Mouse (Mus musculus) midbrain, embryonic 14.5 days (tissue): ENCODE data around the gene Zfyve9. TPM values are rescaled to one million over a fixed set of nuclear protein-coding genes. Genes with fewer than 3 reads are reported as not detected.
A peak's percentile ranks its signal among the peaks of the same experiment; 100 is the strongest.

ENCODE experiments used
- ATAC-seq: fragments of 200-750 bp; cut with Nextera tagmentation; 2 replicates; pipeline ENCODE4 v1.8.0; 2017; ENCODE audit warnings: moderate number of reproducible peaks, moderate library complexity; ENCODE audit not compliant: low FRiP score, low TSS enrichment
- DNase-seq: peaks from one replicate; pipeline ENCODE4 v3.0.0-alpha.2; 2015
- H3K27ac ChIP-seq: fragments of 300-500 bp; sonication (generic); replicated peaks from 2 replicates; pipeline ENCODE4 v1.5.1; 2014; ENCODE audit warnings: mild to moderate bottlenecking, low read depth, low read length, moderate library complexity
- H3K27me3 ChIP-seq: fragments of 300-500 bp; sonication (generic); 2 replicates; pipeline ENCODE4 v1.6.1; 2014; ENCODE audit warnings: low read length, control low read depth, mixed read lengths; ENCODE audit not compliant: control insufficient read depth, insufficient read depth
- H3K36me3 ChIP-seq: fragments of 300-500 bp; sonication (generic); 2 replicates; pipeline ENCODE4 v1.6.1; 2014; ENCODE audit warnings: low read length, control low read depth; ENCODE audit not compliant: control insufficient read depth, insufficient read depth
- H3K4me1 ChIP-seq: fragments of 300-500 bp; sonication (generic); 2 replicates; pipeline ENCODE4 v1.6.1; 2014; ENCODE audit warnings: mild to moderate bottlenecking, antibody characterized with exemption, low read length, control low read depth; ENCODE audit not compliant: control insufficient read depth, insufficient read depth
- H3K4me2 ChIP-seq: fragments of 300-500 bp; sonication (generic); 2 replicates; pipeline ENCODE4 v1.6.1; 2014; ENCODE audit warnings: mild to moderate bottlenecking, low read length, moderate library complexity
- H3K4me3 ChIP-seq: fragments of 300-500 bp; sonication (generic); replicated peaks from 2 replicates; pipeline ENCODE4 v1.5.1; 2014; ENCODE audit warnings: low read depth, low read length
- H3K9ac ChIP-seq: fragments of 300-500 bp; sonication (generic); replicated peaks from 2 replicates; pipeline ENCODE4 v1.6.1; 2014; ENCODE audit warnings: mild to moderate bottlenecking, low read length, moderate library complexity
- H3K9me3 ChIP-seq: fragments of 300-500 bp; sonication (generic); 2 replicates; pipeline ENCODE4 v1.6.1; 2016; ENCODE audit warnings: low read length, control low read depth, mixed read lengths; ENCODE audit not compliant: control insufficient read depth
- WGBS: fragments of 180-500 bp; shearing (Covaris S2); extraction: QIAGEN DNeasy Blood & Tissue Kit; methylation state at CpG from one replicate; pipeline ENCODE4 v1.1.7; 2014; 5-methylcytosine and 5-hydroxymethylcytosine counted together
- polyA plus RNA-seq: library from polyadenylated mRNA; unstranded; fragments of >200 nt; fragmentation: Nextera tagmentation; extraction: Ambion mirVana; gene quantifications from 2 replicates; pipeline ENCODE4 v1.2.1, GENCODE M21; 2014

The Zfyve9 gene
- 7.9 and 13.6 TPM in 2 replicates for polyA plus RNA-seq

GRCm38 (mm10) chr4:108780057-108780863, at the start of gene Zfyve9:
TSS of gene Zfyve9 (minus strand) at chr4:108780798.
- Histone ChIP-seq H3K36me3 (no peaks in the 10 kb centered on the region), H3K27me3 (no peaks in the 10 kb centered on the region), H3K9me3 (no peaks in the 10 kb centered on the region), H3K27ac (peak within 1 kb of the TSS; percentile 97), H3K4me1 (0 out of 2 replicates have a peak, but pooled peaks cover 8% of the 10 kb centered on the region), H3K4me3 (peak within 1 kb of the TSS; percentile 86), H3K4me2 (peak within 1 kb of the TSS; percentile 68), H3K9ac (peak within 1 kb of the TSS; percentile 98)
- under 1% methylated on average over 111 of the region's 111 CpGs for WGBS
- peak; percentile 91 for ATAC-seq
- DNase-seq, result peak; percentile 92

GRCm38 (mm10) chr4:108826643-108827042, 46.0 kb upstream of the Zfyve9 start:
- peaks cover 72% of the 10 kb centered on the region for H3K36me3 ChIP-seq
- H3K9me3 ChIP-seq, result no peaks in the 10 kb centered on the region
- H3K27me3 ChIP-seq, result no peaks in the 10 kb centered on the region
- H3K4me3 ChIP-seq, result no peak overlapping the region
- H3K27ac ChIP-seq, result no peak overlapping the region
- DNase-seq, result no peak
- H3K9ac ChIP-seq, result no peak overlapping the region
- ATAC-seq, result no peak
- WGBS, result 94% methylated on average over 2 of the region's 2 CpGs
- H3K4me2 ChIP-seq, result no peak overlapping the region
- H3K4me1 ChIP-seq, result peaks cover 10% of the 10 kb centered on the region

DNA sequence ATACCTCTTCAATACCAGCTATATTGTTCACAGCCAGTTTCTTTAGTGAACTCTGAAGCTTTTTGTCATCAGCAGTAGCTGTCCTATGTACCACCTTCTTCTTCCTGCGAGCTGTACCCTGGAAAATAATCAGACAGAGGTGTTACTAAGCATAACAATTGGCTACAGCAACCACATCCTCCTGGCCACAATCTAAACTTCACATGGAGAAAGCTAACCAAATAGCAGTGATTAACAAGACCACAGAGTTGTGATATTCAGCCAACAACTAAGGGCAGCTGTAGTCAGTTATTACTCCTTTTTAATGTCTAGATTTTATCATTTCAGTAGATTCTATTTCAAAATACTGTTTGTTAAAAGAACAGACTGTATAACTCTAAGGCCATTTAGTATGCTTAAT, 45.5 kb upstream of the Zfyve9 start:
- Histone ChIP-seq H3K9ac (no peak overlapping the region), H3K27me3 (no peaks in the 10 kb centered on the region), H3K36me3 (peaks cover 77% of the 10 kb centered on the region), H3K4me1 (peaks cover 5% of the 10 kb centered on the region), H3K9me3 (no peaks in the 10 kb centered on the region), H3K4me3 (no peak overlapping the region), H3K27ac (no peak overlapping the region), H3K4me2 (no peak overlapping the region)
- no peak for DNase-seq
- WGBS, result 96% methylated on average over 1 of the region's 1 CpGs
- ATAC-seq, result no peak

- DNase-seq, result no peak
- no peak overlapping the region for H3K9ac ChIP-seq
- 94% methylated on average over 3 of the region's 3 CpGs for WGBS
- peaks cover 81% of the 10 kb centered on the region for H3K36me3 ChIP-seq
- no peak overlapping the region for H3K4me2 ChIP-seq
- H3K4me1 ChIP-seq, result peaks cover under 1% of the 10 kb centered on the region; the same call in 1 of the 2 replicates
- no peaks in the 10 kb centered on the region for H3K27me3 ChIP-seq
- H3K9me3 ChIP-seq, result no peaks in the 10 kb centered on the region
- no peak overlapping the region for H3K4me3 ChIP-seq
- no peak for ATAC-seq
- H3K27ac ChIP-seq, result no peak overlapping the region
Observed at GRCm38 (mm10) chr4:108825677-108826076, 45.1 kb upstream of the Zfyve9 start.

DNA sequence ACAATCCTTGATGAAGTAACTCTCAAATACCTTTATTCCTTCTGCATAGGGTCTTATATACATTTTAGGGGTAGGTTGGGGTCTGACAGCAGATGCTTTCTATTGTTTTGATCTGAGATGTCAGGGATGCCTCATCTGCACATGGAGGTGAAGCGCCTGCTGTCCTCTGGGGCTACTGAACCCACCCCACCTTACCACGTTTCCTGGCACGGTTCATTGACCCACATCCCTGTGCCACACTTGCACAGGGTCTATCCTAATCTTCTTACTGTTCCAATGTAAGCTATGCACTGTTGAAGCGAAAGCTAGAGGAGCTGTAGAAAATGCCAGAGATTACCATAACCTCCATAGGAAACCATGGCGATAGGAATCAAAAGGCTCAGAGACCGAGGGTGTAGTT, 31.0 kb upstream of the Zfyve9 start:
- no peak for DNase-seq
- Histone ChIP-seq H3K36me3 (peaks cover 14% of the 10 kb centered on the region), H3K4me2 (no peak overlapping the region), H3K9ac (no peak overlapping the region), H3K4me1 (no peaks in the 10 kb centered on the region), H3K27ac (no peak overlapping the region), H3K9me3 (no peaks in the 10 kb centered on the region), H3K4me3 (no peak overlapping the region), H3K27me3 (no peaks in the 10 kb centered on the region)
- no peak for ATAC-seq
- WGBS, result 48% methylated on average over 6 of the region's 6 CpGs

DNA sequence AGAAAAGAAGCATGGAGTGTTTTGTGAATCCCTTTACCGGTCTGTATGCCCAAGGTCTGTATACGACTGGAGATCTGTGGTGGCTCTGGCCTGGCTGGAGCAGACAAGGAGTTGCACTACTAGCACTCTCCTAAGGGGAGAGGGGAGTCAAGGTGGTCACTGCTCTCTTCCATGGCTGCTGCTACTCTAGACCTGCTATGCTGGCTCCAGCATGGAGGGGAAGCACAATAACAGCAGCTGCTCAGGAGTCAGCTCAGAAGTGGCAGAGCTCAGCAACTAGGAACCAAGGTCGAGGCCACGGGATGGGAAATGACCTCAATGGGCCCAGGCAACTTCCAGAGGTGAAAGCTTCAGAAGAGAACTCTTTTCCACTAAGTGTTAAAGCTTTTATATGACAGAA, 30.5 kb upstream of the Zfyve9 start:
- DNase-seq, result peak; percentile 4
- Histone ChIP-seq H3K27ac (no peak overlapping the region), H3K4me2 (no peak overlapping the region), H3K27me3 (no peaks in the 10 kb centered on the region), H3K4me1 (no peaks in the 10 kb centered on the region), H3K36me3 (peaks cover 14% of the 10 kb centered on the region), H3K4me3 (no peak overlapping the region), H3K9ac (no peak overlapping the region), H3K9me3 (no peaks in the 10 kb centered on the region)
- no peak for ATAC-seq
- 71% methylated on average over 4 of the region's 4 CpGs for WGBS

- ATAC-seq (no peak), DNase-seq (no peak)
- no peak overlapping the region for H3K9ac ChIP-seq
- H3K27me3 ChIP-seq, result no peaks in the 10 kb centered on the region
- H3K4me3 ChIP-seq, result no peak overlapping the region
- H3K36me3 ChIP-seq, result no peaks in the 10 kb centered on the region
- WGBS, result 84% methylated on average over 2 of the region's 2 CpGs
- H3K4me1 ChIP-seq, result no peaks in the 10 kb centered on the region
- H3K27ac ChIP-seq, result no peak overlapping the region
- H3K9me3 ChIP-seq, result no peaks in the 10 kb centered on the region
- H3K4me2 ChIP-seq, result no peak overlapping the region
Observed at GRCm38 (mm10) chr4:108803535-108803934, 22.9 kb upstream of the Zfyve9 start.

GRCm38 (mm10) chr4:108798083-108798830, 17.7 kb upstream of the Zfyve9 start:
- H3K4me3 ChIP-seq, result no peak overlapping the region

More at GRCm38 (mm10) chr4:108798083-108798830, 17.7 kb upstream of the Zfyve9 start:
- Histone ChIP-seq H3K4me2 (no peak overlapping the region), H3K27me3 (no peaks in the 10 kb centered on the region), H3K9ac (no peak overlapping the region), H3K9me3 (no peaks in the 10 kb centered on the region), H3K4me1 (no peaks in the 10 kb centered on the region), H3K36me3 (no peaks in the 10 kb centered on the region), H3K27ac (no peak overlapping the region)
- WGBS, result 51% methylated on average over 2 of the region's 2 CpGs
- ATAC-seq (no peak), DNase-seq (peak; percentile 84)
